Mouse (Mus musculus) spleen, adult 18-20 months (tissue): ENCODE measurements around the gene Nck1.

ENCODE experiments used
- DNase-seq, 2 experiments: peaks; one replicate each; pipeline ENCODE4 v3.0.0; 2022; ENCODE audit warnings: mixed read lengths in 2 of 2

The Nck1 gene

DNA sequence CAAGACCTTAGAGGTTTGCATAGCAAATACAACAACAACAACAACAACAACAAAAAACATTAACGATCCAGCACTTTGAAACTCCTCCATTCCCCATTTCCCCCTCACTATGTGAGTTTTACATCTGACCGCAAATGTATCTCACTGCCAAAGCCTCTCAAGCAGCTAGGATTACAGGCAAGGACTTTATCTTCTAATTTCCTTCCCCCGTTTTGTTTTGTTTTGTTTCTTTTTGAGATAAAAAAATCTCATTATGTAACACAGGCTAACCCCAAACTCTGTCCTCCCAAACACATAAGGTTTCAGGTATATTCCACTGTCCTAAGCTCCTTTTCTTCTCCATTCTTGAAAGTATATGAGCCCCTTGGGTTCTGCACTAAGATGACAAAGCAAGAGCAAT is 11.2 kb downstream of the Nck1 start:
- no peak for DNase-seq

DNA sequence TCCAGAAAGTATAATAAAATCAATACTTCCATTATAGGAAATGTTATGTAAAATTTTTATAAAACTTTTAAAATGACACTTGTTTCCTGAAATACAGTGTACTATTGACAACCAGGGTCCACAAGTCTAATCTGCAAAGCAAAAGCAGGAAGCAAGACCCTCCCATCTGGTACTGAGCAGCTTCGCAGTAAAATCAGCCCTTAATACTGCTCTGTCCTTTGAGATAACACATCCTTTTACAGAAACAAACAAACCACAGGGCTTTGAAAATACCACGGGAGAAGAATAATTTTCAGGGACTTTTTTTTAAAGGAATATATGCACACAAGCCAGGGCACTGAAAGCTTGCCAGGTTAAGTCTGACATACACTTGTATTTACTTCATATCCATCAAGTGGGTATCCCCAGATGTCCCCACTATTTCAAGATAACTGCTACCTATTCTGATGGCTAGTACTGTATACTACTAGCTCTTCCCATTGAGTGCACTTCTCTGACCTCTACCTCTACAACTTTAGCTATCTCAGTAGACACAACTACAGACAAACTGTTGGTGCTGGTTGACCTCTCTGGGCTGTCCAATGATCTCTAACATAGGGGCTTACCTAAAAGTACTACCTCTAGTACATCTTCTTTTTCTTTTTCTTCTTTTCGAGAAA is 13.0 kb downstream of the Nck1 start:
- no peak for DNase-seq

DNA sequence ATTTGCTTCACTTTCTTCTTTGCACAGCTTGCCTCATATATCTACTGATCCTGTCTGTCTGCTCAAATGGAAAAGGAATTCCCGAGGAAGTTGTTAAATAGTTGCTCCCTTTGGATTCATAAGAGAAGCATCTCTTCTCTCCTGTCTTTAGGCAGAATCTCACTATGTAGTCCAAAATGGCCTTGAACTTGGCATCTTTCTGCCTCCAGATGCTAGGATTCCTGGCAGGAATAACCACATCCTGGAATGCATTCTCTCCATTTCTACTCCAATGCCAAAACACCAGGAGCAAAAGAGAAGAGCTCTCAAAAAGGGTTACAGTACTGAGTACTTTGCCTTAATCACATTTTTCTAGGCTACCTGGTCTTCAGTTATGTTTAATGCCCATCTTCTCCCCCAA is 14.6 kb downstream of the Nck1 start:
- DNase-seq, result no peak

DNA sequence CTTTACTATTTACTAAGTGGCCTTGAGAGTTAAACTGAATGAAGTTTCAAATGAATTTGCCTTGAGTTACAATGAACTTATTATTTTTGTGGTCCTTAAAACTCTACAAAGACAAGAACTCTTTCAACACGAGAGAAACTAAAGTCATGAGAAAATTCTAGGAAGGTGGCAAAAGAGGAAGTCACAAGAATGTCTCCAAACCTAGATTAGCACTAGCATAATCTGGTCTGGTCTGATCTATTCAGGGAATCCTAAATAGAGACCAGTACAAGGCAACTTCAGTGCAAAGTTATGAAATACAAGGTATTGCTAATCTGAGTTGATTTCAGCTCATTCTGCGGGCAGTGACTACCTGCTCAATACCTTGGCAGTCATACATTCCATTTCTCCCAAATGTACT is 20.7 kb downstream of the Nck1 start:
- no peak for DNase-seq

DNA sequence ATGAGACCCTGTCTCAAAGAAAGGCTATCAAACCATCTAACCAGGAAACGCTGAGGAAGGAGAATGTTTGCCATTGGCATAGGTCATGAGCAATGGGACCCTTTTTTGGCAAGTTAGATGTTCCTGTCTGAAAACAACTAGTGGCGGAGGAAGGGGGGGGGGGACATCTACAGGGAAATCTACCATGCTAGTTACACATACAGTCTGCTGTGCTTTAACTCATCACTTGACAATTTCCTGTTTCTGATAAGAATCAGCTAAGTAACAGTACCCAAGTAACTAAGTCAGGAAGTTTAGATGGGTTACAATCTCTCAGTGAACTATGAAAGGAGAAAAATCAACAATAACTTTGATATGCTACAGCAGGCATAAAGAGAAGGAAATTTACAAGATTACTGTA is 23.9 kb downstream of the Nck1 start:
- DNase-seq, result no peak

DNA sequence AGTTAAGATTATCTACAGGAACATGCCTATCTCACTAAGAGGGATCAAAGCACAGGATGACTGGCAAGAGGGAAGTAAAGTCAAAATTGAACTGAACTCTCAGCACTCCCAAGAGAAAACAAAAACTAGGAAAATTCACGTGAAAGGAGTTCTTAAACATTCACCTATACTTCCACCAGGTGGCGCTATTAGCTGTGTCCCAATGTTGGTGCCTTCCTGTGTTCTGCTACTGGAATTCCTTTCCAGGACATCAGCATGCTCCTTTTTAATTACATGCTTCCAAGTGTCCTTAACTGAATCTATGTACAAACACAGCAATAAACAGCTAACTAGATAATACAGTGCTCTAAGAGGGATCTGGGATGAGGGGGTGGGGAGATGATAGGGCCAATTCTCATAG is 25.3 kb downstream of the Nck1 start:
- no peak for DNase-seq

DNA sequence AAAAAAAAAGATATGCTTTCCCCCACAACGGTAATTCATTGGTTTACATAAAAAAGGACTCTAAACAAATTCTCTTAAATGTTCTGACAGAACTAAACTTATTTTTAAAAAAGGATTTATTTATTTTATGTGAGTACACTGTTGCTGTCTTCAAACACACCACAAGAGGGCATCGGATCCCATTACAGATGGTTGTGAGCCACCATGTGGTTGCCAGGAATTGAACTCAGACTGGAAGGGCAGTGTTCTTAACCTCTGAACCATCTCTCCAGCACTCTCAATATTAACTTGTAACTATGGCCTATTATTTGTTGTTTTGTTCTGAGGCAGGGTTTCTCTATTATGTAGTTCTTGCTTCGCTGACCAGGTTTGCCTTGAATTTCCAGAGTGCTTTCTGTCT is 25.9 kb downstream of the Nck1 start:
- DNase-seq, result no peak

DNA sequence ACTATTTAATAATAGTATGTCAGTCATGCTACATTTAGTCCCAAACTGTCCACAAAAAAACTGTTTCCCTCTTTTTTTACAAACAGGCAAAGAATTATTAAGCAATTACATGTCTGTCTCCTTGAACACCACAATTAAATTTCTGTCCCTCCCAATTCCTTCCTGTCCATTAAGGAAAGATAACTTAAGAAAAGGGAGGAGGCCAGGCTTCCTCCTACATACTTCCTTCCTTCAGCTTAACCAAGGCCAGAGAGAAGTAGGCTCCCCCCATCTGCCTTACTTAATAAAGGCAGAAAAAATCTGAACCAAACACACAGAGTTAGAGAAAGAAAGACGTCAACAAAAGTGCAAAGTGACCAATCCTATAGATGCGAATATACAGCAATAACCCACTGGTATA is 38.4 kb downstream of the Nck1 start:
- no peak for DNase-seq

DNA sequence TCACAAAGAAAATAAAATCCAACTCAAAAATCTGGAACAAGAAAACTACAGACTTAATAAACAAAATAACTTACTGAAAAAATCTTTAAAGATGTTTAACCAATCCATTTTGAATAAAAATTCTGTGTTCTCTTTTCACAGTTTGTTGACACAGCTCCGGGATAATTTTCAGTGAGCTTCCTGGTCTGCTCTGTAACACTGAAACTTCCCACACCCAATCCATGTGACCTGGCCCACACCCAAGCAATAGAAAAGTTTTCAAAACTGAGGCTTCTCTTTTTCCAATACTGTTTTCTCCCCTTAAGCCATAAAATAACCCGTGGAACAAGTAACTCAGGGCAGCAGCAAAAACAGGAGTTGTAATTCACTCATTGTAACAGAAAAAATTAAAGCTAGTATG is 39.3 kb downstream of the Nck1 start:
- DNase-seq, result no peak

DNA sequence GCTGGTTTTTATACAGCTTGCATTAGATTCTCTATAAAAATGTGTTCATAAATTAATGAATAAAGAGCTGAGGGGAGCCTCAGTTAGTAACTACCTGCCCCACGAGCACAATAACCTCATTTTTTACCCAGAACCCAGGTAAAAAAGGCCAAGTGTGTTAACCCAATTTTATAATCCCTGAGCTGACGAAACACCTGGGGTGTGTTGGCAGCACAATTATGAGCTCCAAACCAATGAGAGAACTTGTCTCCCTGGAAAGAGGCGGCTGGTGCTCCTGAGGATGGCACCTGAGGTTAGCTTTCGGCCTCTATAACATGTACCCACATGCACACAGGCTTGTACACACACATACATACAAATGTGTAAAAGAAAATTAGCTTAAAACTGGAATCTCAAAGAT is 40.4 kb downstream of the Nck1 start:
- DNase-seq, result no peak

DNA sequence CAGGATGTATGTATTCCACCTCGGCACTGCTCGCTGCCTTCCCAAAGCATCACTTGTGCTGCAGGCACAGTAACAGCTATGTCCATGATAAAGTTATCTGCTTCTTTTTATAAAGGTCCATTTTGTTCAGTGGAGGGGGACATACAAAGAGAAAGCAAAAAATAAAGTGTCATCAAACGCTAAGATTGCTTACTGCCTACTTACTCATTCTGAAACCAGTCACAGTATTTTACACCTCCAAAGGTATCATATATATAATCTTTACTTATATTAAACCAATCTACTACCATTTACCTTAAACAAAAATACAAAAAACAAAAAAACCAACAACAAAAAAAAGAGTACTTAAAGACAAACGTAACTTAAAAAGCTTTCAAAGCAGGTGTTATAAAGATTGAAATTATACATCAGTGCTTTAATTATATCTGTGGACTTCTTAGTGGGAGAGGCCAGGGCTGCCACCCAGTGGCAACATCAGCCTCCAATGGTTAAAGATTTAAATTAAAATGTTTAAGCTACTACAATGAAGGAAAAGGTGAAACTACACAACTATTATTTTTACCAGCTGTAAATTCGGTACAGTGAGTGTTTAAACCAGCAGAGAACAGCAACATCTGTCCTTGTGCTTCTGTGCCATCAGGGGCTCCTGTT is 52.2 kb downstream of the Nck1 start:
- no peak for DNase-seq

DNA sequence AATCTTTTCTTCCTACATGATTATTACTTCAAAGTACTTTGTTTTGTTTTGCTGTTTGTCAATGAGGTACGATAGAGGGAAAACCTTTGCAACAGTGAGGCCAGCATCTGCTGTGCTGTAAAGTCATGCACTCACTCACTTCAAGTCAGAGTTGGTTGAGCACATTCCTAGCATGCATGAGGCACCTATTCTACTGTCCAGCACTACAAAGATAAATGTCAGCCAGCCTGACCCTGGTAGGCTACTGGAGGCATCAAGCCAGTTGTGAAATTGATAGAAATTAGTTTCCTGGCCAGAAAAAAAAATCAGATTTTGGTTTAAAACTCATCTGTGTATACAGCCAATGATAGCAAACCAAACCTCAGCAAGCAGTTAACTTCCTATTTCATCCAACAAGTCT is 54.5 kb downstream of the Nck1 start:
- no peak for DNase-seq

DNA sequence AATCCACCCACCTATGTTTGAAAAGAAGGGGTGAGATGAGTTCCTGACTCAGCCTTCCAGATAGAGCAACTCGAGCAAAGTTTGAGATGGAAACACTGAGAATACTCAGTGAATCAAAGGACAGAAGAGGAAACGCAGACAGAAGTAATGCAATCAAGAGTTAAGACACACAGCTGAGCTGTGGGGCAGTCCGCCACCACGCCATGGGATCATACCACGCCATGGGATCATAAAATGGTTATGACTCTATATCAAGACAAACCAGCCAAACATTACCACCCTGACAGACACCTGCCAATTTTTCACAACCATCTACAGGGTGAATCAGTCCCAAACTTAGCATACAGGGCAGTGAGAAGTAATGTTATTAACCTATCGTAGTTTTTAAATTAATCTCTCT is 57.0 kb downstream of the Nck1 start:
- no peak for DNase-seq

DNA sequence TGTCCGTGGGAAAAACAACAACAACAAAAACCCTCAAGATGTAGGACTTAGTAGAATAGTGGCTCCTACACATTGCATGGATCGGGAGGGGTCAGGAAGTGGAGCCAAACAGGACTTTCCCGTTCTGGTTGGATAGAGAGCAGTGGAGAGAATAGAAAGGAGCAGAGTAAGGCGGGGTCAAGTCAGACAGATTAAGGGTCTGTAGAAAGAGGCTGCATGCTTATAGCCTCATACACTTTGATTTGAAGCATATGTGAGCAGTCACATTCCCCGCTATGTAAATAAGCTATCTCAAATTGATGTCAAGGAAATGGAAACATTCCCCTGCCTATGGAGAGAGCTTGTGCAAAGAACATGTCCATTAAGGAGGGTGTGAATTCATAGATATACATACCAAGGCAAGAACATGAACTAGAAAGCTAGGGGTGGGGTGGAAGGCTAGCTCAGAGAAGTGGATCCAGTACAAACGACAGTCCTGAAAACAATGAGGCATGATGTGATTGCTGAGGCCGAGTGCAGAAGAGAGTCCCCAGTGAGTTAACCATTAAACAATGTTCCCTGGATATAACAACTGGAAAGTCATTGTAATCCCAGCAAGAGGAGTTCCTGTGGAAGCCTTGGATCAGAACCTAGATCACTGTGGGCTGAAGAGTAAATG is 57.7 kb downstream of the Nck1 start:
- DNase-seq, result no peak

DNA sequence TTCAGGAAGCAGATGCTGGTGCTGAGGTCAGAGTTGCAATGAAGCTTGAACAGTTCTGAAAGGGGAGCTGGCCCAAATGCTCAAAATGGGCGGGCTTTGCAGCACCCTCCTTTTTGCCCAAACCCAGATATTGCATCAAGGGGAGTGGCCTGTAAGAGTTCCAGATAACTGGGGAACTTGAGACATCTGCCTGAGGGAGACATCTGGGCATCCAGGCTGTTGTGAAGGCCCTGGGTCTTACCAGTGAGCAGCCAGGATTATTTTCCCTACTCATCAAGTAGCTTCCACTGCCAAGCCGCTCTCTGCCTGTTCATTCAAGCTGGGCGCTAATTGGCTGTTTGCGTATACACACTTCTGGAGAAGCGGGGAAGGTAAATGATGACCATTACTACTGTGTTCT is 59.5 kb downstream of the Nck1 start, which contains the start of gene Il20rb:
Il20rb (minus strand) TSS at position 358 of the 400 bp plus-strand sequence.
- DNase-seq, result no peak

DNA sequence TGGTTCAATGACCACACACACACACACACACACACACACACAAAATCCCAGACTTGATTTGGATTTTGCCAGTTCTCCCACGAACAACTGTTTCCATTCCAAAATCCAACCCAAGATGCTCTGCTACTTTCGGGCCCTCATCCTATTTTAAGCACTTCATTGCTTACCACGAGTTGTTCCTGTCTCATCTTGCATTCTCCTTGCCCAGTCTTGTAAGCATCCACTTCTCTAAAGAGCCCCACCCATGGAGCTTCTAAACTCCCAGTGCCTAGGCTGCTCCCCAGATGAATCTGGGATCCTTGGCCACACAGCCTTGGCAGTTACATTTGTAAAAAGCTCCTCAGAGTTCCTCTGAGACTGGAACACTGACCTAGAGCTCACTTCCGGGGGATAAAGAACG is 62.6 kb downstream of the Nck1 start:
- DNase-seq, result no peak

DNA sequence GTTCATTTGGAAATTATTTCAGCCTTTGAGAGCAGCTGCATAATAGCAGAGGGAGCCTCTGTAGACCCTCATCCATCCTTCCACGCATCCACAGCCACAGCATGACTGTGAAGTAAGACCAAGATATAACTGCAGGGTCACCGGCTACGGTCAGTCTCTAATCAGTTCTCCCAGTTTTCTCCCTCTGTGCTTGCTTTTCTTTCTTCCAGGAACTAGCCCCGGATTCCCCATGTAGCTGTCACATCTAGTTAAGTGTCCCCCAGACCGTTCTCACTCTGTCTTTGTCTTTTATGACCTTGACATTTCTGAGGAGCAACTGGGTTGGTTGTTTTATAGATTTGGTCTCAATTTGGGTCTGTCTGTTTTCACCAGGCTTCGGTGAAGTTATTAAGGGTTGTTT is 64.3 kb downstream of the Nck1 start:
- no peak for DNase-seq

DNA sequence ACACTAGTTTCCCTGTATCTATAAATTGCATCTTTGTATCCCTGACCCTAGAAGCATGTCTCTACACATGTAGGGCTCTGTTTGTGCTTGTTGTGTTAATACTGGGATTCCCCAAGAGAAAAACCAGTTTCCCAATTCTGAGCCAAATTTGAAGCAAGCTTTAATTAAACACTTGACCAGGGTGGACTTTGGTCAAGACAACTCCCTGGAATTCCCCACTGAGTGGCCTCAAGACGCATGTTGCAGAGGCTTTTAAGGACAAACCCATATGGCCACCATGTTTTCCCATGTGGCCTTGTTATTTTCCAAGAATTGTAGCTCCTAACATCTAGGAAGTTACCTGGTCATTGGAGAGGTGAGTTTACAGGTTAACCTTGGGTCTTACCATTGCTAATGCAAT is 71.9 kb downstream of the Nck1 start:
- DNase-seq, result no peak

DNA sequence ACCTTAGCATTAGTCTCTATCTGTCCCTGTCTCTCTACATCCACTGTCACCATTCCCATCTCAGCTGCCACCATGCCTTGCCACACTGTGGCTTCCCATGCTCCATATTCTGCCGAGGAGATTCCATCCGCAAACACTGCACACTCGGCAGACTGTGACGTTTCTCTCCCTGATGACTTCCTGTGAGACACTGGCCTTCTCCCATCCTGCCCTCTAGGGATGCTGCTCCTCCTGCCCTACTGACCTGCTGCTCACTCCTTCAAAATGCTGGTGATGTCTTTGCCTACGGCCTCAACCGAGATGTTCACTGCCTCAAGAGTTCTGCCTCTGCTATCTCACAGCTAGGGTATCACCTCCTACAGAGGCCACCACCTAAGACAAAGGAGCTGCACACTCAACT is 72.6 kb downstream of the Nck1 start:
- no peak for DNase-seq

DNA sequence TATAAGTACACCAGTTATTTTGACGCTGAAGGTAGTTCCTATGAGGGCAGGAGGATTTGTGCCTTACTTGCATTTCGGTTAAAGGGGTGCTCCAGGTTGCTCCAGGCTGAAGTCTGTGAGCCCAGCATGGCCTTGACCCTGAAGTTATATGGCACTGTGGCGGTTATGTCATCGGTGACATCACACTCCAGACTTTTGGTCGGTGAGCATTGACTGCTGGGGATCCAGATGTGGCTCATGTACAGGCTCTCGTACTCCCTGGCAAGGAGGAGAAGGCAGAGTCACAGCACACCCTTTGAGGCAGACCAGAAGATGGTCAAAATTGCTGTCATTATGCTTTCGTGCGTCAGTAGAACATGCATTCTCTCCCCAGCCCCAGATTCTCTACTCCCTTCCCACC is 73.0 kb downstream of the Nck1 start:
- DNase-seq, result no peak

DNA sequence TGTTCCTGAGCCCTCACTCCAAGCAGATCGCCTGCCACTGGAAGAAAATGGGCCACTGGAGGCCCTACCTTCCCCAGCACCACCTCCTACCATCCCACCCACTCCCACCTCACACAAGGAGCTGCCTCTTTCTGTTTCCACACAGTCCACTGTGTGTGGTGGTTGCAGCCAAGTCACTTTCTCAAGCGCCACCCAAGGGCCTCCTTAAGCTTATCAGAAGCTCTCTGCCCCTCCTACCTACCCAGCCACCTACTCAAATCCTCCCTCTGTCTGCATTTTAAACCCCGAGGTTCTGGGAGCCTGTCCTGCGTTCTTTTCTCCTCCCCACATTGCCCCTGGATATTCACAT is 74.4 kb downstream of the Nck1 start:
- no peak for DNase-seq

DNA sequence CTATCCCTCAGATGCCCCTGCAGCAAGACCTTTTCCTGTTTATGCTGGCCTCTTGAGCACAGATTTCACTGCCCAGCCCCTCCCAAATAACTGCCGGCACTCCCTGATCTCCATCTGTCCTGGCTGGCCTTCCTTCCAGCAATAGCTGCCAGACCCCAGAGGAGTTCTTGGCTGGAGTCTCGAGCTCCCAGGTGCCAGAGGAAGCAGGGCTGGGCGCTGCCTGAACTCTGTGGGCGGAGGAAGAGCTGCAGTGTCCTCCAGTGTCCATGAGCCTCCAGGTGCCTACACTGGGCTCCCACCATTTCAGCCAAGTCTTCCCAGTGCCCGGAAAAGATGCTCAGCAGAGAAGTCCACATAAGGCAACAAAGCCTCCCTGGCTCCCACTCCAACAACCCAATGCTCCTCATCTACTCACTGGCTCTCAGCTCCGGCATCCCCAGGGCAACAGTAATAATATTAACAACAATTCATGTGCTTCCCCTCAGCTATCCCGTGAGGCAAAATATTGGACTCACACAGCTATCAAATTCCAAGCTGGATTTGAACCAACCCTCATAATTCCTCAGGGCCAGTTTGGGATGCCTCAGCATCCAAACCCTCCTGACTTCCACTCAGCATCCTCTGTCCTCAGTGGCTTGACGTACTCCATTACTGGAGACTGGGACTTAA is 74.9 kb downstream of the Nck1 start:
- no peak for DNase-seq

DNA sequence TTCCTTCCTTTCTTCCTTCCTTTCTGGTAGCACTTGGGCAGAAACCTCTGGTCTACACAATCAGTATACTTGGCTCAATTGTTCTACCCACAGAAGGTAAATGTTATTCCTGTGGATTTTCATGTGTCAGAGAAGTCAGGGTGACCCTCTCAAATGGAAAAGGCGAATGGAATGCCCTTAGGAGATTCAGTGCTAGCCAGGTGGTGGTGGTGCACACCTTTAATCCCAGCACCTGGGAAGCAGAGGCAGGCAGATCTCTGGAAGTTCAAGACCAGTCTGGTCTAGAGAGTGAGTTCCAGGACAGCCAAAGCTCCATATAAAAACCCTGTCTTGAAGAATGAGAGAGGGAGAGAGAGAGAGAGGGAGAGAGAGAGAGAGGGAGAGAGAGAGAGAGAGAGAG is 75.7 kb downstream of the Nck1 start:
- DNase-seq, result no peak

DNA sequence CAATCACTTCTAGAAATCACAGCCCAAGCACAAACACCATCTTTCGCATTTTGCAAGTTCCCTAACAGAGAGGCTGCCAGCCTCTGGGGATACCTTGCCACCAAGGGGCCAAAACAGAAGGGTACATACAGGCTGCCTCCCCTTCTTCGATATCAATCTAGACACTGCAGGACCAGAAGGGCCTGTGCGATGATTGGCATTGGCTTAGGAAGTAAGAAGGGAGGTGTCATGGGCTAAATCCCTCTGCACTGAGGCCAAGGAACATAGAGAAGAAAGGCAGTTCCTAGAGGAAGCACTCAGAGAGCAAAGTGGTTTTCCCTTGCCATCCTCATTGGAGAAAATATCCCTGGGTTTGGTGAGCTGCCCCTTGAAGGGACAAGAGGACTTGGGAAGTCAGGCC is 76.3 kb downstream of the Nck1 start:
- no peak for DNase-seq
